Mouse (Mus musculus) kidney, adult 9 months (tissue): Measurements from ENCODE around the gene Olfr718-ps1.
A peak's percentile ranks its signal among the peaks of the same experiment; 100 is the strongest.
"Not testable (repeated sequence)": the region's sequence is repeated elsewhere in the genome, so short reads cannot be mapped to it uniquely, and the experiment has no call there.

ENCODE experiments used
- DNase-seq: peaks from one replicate; pipeline ENCODE4 v3.0.0; 2022

Olfr718-ps1 gene

GRCm38 (mm10) chr5:143147481-143147880 lies at the start of gene Olfr718-ps1:
Gene Olfr718-ps1, minus strand, starts transcription at chr5:143147581.
- DNase-seq: no peak

GRCm38 (mm10) chr5:143196506-143196905 lies 49.1 kb upstream of the Olfr718-ps1 start:
- DNase-seq: no peak

GRCm38 (mm10) chr5:143195166-143195565 lies 47.8 kb upstream of the Olfr718-ps1 start:
- DNase-seq: no peak

GRCm38 (mm10) chr5:143194747-143195146 lies 47.4 kb upstream of the Olfr718-ps1 start:
- not testable (repeated sequence) for DNase-seq

GRCm38 (mm10) chr5:143192806-143193205 lies 45.4 kb upstream of the Olfr718-ps1 start:
- no peak for DNase-seq

- DNase-seq: not testable (repeated sequence)
These were observed 40.6 kb upstream of the Olfr718-ps1 start for GRCm38 (mm10) chr5:143188014-143188413.

GRCm38 (mm10) chr5:143180255-143181076 lies 33.1 kb upstream of the Olfr718-ps1 start, which contains the start of the genes Rbak and Spdye4b:
Gene Rbak, minus strand, starts transcription at chr5:143180775.
Gene Spdye4b, plus strand, starts transcription at chr5:143181017.
- peak; percentile 97 for DNase-seq

- peak; percentile 23 for DNase-seq
These were observed 31.8 kb upstream of the Olfr718-ps1 start for GRCm38 (mm10) chr5:143179179-143179578.

GRCm38 (mm10) chr5:143177541-143178200 lies 30.3 kb upstream of the Olfr718-ps1 start:
- no peak for DNase-seq

- DNase-seq: no peak
These were observed 28.6 kb upstream of the Olfr718-ps1 start for GRCm38 (mm10) chr5:143175970-143176369.

- peak; percentile 50 for DNase-seq
These were observed 18.2 kb upstream of the Olfr718-ps1 start for GRCm38 (mm10) chr5:143165508-143166070.

GRCm38 (mm10) chr5:143155534-143155933 lies 8.2 kb upstream of the Olfr718-ps1 start:
- DNase-seq: no peak

- peak; percentile 81 for DNase-seq
These were observed 6.4 kb upstream of the Olfr718-ps1 start for GRCm38 (mm10) chr5:143153756-143154155.

GRCm38 (mm10) chr5:143150044-143150443 lies 2.7 kb upstream of the Olfr718-ps1 start:
- no peak for DNase-seq

- no peak for DNase-seq
These were observed 2.2 kb upstream of the Olfr718-ps1 start for GRCm38 (mm10) chr5:143149536-143149935.

- DNase-seq: no peak
These were observed 1.3 kb upstream of the Olfr718-ps1 start for GRCm38 (mm10) chr5:143148661-143149060.

GRCm38 (mm10) chr5:143137580-143137979 lies 9.8 kb downstream of the Olfr718-ps1 start:
- no peak for DNase-seq

- no peak for DNase-seq
These were observed 12.3 kb downstream of the Olfr718-ps1 start for GRCm38 (mm10) chr5:143135042-143135441.

GRCm38 (mm10) chr5:143134216-143135010 lies 13.0 kb downstream of the Olfr718-ps1 start:
- DNase-seq: not testable (repeated sequence)

GRCm38 (mm10) chr5:143132935-143133514 lies 14.4 kb downstream of the Olfr718-ps1 start:
- no peak for DNase-seq

GRCm38 (mm10) chr5:143130342-143130741 lies 17.0 kb downstream of the Olfr718-ps1 start:
- DNase-seq: no peak

- DNase-seq: no peak
These were observed 18.3 kb downstream of the Olfr718-ps1 start for GRCm38 (mm10) chr5:143129101-143129500.
